Mouse (Mus musculus) right cerebral cortex, postnatal 14 days (tissue): ENCODE measurements around the gene Kcnmb3.

Experiments used
- DNase-seq: peaks from one replicate; pipeline ENCODE4 v3.0.0; 2022

Gene Kcnmb3

GRCm38 (mm10) chr3:32428921-32429320 lies 63.1 kb downstream of the Kcnmb3 start:
- no peak for DNase-seq

GRCm38 (mm10) chr3:32428361-32428760 lies 63.7 kb downstream of the Kcnmb3 start:
- DNase-seq: no peak

GRCm38 (mm10) chr3:32427695-32428094 lies 64.3 kb downstream of the Kcnmb3 start:
- DNase-seq: no peak
